Mouse (Mus musculus) left cerebral cortex, postnatal 14 days (tissue): ENCODE results near the gene Pim1. TPM values are rescaled to one million over a fixed set of nuclear protein-coding genes. Genes with fewer than 3 reads are reported as not detected.
"Not testable (repeated sequence)": the region's sequence is repeated elsewhere in the genome, so short reads cannot be mapped to it uniquely, and the experiment has no call there.

Experiments used
- DNase-seq, 2 experiments: peaks; one replicate each; pipeline ENCODE4 v3.0.0; 2021 to 2022; ENCODE audit warnings: low spot score in 2 of 2, mixed read lengths in 1 of 2
- intact Hi-C: fragments of 180-260 bp; cut with DNase I; formaldehyde crosslinking; loops from one replicate; pipeline ENCODE4 v1.15.1; 2025
- total RNA-seq, 2 experiments: library from RNA; stranded (reverse); gene quantifications; 2 replicates each; pipeline ENCODE4 v1.2.3; 2021

Pim1 gene
- total RNA-seq, 2 experiments from 2014 or later, result 3.4 to 4.2 TPM

GRCm38 (mm10) chr17:29491591-29492268 lies 1.2 kb downstream of the Pim1 start:
- intact Hi-C loops, result loop anchor here (2.0 to 5.0 kb wide), 2 partner anchors 54 to 95 kb away; no protein-coding TSS in a partner anchor
- DNase-seq, result no peak

- peak; percentile 22 to 52 for DNase-seq
- intact Hi-C loops, result loop anchor here (2.0 to 5.0 kb wide), 2 partner anchors 55 to 96 kb away; no protein-coding TSS in a partner anchor
Observed at GRCm38 (mm10) chr17:29492269-29493191, 2.0 kb downstream of the Pim1 start.

DNA sequence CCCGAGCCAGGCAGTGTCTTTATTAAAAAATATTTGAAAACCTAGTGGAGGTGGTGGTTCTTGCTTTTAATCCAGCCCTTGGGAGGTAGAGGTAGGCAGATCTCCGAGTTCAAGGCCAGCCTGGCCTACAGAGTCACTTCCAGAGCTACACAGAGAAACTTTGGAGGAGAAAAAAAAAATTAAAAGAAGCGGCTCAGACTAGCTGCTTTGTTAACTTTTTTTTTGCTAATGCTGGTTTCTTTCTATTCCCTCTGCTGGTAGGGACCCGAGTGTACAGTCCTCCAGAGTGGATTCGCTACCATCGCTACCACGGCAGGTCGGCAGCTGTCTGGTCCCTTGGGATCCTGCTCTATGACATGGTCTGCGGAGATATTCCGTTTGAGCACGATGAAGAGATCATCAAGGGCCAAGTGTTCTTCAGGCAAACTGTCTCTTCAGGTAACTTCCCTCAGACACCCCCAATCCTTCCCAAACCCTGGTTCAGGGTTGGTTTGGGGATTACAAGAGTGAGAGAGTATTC lies 3.0 kb downstream of the Pim1 start:
- no peak for DNase-seq
- intact Hi-C loops, result loop anchor here (2.0 to 5.0 kb wide), 2 partner anchors 56 to 97 kb away; no protein-coding TSS in a partner anchor

DNA sequence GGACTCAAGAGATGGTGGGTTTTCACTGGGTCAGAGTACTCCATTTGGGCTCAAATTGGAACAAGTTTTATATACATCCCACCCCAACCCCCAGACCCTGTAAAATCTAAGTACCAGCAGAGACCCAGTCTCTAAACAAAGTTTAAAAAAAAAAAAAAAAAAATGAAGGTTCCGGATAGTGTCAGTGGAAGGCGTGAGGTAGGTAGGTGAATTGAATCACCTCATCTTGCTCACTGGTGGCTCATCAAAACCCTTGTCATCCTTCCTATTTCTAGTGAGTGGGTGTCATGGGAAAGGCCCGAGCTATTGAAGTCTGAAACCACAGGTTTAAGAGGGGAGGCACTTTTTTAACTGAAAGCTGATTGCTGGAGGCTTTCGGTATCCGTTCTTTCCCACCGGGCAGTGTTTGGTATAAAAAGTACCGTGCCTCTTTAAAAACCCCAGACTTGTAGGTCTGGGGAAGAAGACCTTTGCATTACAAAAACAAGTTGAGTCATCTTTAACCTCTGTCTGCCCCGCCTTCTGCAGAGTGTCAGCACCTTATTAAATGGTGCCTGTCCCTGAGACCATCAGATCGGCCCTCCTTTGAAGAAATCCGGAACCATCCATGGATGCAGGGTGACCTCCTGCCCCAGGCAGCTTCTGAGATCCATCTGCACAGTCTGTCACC lies 3.6 kb downstream of the Pim1 start:
- no peak for DNase-seq
- intact Hi-C loops, result loop anchor here (5.0 kb wide), 1 partner anchor 57 kb away; no protein-coding TSS in a partner anchor

DNA sequence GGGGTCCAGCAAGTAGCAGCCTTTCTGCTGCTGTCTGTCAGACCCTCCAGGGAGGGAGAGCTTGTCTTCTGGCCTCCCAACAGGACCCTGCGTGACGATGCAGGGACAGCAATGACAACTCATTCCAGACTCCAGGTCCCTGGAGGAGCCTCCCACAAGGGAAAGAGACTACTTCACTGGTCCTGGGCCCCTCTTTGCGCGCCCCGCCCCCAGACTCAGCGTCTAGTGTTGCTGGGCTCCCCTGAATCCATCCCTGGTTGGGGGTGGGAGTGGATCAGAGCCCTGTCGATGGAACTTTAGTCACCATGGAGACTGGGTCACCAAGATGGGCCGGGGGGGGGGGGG lies 4.2 kb downstream of the Pim1 start:
- DNase-seq, result no peak

DNA sequence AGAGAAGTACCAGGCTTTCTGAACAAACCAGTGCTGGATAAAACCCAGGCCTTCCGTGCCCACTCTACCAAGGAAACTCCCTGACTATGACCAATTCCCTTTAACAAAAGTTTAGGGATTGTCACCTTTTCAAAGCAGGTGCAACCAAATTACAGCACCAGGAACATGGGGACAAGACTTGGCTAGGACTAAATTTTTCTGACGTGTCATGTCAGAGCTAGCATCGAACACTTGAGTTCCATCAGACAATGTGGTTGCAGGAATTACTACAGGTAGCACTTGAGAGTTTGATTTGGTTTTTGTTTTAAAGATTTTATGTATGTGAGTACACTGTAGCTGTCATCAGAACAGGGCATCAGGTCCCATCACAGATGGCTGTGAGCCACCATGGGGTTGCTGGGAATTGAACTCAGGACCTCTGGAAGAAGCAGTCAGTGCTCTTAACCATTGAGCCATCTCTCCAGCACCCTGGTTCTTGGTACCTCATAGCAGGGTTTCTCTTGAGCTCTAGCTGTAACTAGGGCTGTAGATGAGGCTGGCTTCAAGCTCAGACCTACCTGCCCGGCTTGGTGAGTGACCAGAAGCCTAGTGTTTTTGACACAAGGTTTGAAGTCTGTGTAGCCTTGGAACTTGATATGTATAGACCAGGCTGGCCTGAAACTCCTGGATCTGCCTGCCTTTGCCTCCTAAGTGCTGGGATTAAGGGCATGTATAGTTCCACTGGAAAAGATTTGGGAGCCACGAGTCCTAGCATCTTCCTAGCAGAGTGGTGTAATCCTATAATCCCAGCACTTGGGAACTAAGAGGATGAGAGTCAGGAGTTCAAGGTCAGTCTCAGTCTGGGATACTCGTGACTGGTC lies 5.9 kb downstream of the Pim1 start:
- intact Hi-C loops, result no loop called here
- DNase-seq, result no peak

More for the DNA sequence above, 4.2 kb downstream of the Pim1 start:
- intact Hi-C loops, result loop anchor here (5.0 kb wide), 1 partner anchor 57 kb away; no protein-coding TSS in a partner anchor

- intact Hi-C loops, result no loop called here
- no peak for DNase-seq
Observed at GRCm38 (mm10) chr17:29497071-29497354, 6.5 kb downstream of the Pim1 start.

GRCm38 (mm10) chr17:29497481-29497880 lies 6.9 kb downstream of the Pim1 start:
- intact Hi-C loops, DNase-seq: not testable (repeated sequence)

GRCm38 (mm10) chr17:29498028-29498427 lies 7.5 kb downstream of the Pim1 start:
- intact Hi-C loops, result no loop called here
- DNase-seq, result peak; percentile 17 to 20

GRCm38 (mm10) chr17:29498952-29499351 lies 8.4 kb downstream of the Pim1 start:
- intact Hi-C loops, result not testable (repeated sequence)

GRCm38 (mm10) chr17:29499511-29499910 lies 9.0 kb downstream of the Pim1 start:
- DNase-seq, result no peak
- intact Hi-C loops, result no loop called here

More at GRCm38 (mm10) chr17:29498952-29499351, 8.4 kb downstream of the Pim1 start:
- not testable (repeated sequence) for DNase-seq

DNA sequence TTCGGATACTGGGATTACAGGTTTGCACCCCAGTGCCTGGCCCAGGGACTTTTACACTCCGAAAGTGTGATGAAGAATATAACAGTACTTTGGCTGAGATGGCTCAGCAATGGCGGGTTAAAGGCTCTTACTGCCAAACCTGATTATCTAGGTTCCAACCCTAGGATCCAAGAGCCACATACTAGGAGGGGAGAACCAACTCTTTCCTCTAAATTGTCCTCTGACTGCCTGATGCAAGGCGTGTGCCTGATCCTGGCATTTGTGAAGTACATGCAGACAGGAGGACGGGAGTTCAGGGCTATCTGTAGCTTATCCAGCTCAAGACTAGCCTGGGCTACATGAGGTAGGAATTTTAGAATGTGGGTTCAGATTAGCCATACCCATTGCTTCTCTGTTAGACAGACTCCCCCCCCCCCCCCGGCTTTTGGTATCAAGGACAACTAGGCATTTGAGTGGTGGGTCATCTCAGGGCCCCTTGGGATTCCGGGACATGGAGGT lies 9.7 kb downstream of the Pim1 start:
- no peak for DNase-seq
- intact Hi-C loops, result no loop called here

DNA sequence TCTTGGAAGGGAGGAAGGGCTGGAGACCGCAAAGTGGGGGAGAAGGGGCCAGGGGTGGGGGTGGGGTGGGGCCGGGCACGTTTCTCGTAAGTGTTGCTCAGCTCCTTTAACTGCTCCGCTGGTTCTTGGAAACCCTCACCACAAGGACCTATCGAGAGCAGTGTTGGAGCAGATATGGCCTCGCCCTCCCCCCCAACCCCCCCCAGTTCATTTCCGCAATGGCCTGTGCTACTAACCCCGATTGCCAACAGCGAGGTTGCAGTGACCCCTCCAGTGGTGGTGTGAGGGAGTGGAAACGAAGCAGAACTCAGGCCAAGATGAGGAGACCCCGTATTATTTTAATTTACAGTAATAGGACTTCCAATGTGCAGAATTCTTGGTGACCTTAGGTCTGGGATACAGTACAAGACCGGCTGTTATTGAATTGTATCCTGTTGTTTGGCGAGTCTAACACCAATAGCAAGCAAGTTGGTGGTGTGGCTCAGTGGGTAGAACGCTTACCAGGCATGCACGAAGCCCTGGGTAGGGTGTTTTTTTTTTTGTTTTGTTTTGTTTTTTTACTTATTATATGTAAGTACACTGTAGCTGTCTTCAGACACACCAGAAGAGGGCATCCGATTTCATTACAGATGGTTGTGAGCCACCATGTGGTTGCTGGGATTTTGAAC lies 10.4 kb downstream of the Pim1 start:
- no peak for DNase-seq
- intact Hi-C loops, result no loop called here

- intact Hi-C loops, result no loop called here
- DNase-seq, result no peak
Observed at GRCm38 (mm10) chr17:29502005-29502668, 11.6 kb downstream of the Pim1 start.

DNA sequence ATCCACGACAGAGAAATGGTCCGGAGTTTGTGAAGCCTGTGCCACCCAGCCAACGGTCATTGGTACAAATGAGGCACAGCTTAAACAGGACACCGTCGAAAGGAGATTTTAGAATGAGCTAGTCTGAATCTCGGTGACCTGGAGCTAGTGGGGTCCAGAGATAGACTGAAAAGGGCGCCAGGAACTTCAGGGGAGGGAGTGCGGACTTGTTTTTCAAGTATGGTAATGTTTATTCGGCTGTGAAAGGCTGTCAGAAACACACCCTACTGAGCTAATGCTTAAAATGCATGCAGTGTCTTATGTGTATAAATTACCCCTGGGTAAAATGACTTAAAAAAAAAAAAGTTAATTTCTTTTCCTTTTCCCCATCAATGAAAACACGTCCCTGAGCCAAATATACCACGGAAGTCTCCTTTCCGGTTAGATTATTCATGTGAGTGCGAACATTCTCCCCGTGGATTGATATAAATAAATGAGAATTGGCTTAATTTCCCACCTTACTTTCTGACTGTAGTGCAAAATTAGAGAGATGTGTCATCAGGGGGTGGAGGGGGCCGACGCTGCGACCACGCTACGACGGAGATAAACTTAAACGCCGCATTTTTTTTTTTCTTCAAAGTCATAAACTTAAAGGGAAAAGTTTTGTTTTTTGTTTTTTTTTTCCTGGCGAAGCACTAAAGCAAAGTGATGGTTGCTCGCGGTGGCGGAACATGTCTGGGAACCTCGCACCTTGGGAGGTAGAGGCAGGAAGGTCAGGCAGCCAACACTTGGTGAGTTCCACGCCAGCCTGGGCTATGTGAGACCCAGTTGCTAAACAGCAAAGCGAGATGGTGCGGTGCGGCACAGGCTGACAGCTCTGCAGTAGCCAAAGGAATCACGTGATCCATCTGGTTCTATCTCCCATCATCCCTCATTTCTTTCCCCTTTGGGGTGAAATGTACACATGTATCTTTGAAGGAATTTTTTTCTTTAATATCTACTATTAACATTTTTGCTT lies 12.4 kb downstream of the Pim1 start:
- DNase-seq, result no peak
- intact Hi-C loops, result no loop called here

DNA sequence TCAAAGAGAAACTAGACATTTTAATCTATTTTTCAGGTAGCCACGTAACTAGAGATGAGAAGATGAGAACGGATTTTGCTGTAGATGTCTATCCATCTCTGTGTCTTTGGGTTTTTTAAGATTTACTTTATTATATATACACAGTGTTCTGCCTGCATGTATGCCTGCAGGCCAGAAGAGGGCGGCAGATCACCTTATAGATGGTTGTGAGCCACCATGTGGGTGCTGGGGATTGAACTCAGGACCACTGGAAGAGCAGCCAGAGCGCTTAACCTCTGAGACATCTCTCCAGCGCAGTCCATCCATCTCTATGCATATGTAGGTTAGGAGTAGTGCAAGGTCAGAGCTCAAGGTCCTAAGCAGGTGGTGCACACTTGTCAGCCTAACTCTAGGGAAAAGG lies 13.1 kb downstream of the Pim1 start:
- DNase-seq, result no peak
- intact Hi-C loops, result no loop called here
